Mouse (Mus musculus): Measurements from ENCODE around the gene Mettl24.
A peak's percentile ranks its signal among the peaks of the same experiment; 100 is the strongest.

The Mettl24 gene

GRCm38 (mm10) chr10:40683092-40683867 lies at the start of gene Mettl24:
Gene Mettl24, plus strand, starts transcription at chr10:40683282.
- DNase-seq (ENCODE audit: low read depth, low spot score): peak; percentile 42

GRCm38 (mm10) chr10:40637331-40637730 lies 45.8 kb upstream of the Mettl24 start:
- no peak for DNase-seq (ENCODE audit: low read depth, low spot score)

GRCm38 (mm10) chr10:40638276-40638675 lies 44.8 kb upstream of the Mettl24 start:
- DNase-seq (ENCODE audit: low read depth, low spot score): no peak

- DNase-seq (ENCODE audit: low read depth, low spot score): no peak
Measured at GRCm38 (mm10) chr10:40638823-40639819, 44.0 kb upstream of the Mettl24 start.

GRCm38 (mm10) chr10:40640406-40640805 lies 42.7 kb upstream of the Mettl24 start:
- DNase-seq (ENCODE audit: low read depth, low spot score): no peak

GRCm38 (mm10) chr10:40641901-40642300 lies 41.2 kb upstream of the Mettl24 start:
- DNase-seq (ENCODE audit: low read depth, low spot score): no peak

- DNase-seq (ENCODE audit: low read depth, low spot score): no peak
Measured at GRCm38 (mm10) chr10:40643126-40643525, 40.0 kb upstream of the Mettl24 start.

GRCm38 (mm10) chr10:40644456-40644855 lies 38.6 kb upstream of the Mettl24 start:
- DNase-seq (ENCODE audit: low read depth, low spot score): no peak

GRCm38 (mm10) chr10:40645346-40645745 lies 37.7 kb upstream of the Mettl24 start:
- DNase-seq (ENCODE audit: low read depth, low spot score): no peak

- no peak for DNase-seq (ENCODE audit: low read depth, low spot score)
Measured at GRCm38 (mm10) chr10:40648776-40649175, 34.3 kb upstream of the Mettl24 start.

GRCm38 (mm10) chr10:40649634-40650033 lies 33.4 kb upstream of the Mettl24 start:
- DNase-seq (ENCODE audit: low read depth, low spot score): no peak

GRCm38 (mm10) chr10:40651676-40652075 lies 31.4 kb upstream of the Mettl24 start:
- DNase-seq (ENCODE audit: low read depth, low spot score): no peak

- DNase-seq (ENCODE audit: low read depth, low spot score): no peak
Measured at GRCm38 (mm10) chr10:40665270-40665669, 17.8 kb upstream of the Mettl24 start.

GRCm38 (mm10) chr10:40666943-40667342 lies 16.1 kb upstream of the Mettl24 start:
- DNase-seq (ENCODE audit: low read depth, low spot score): no peak

GRCm38 (mm10) chr10:40668640-40669039 lies 14.4 kb upstream of the Mettl24 start:
- DNase-seq (ENCODE audit: low read depth, low spot score): no peak

GRCm38 (mm10) chr10:40672587-40673296 lies 10.3 kb upstream of the Mettl24 start:
- no peak for DNase-seq (ENCODE audit: low read depth, low spot score)

GRCm38 (mm10) chr10:40673297-40673665 lies 9.8 kb upstream of the Mettl24 start:
- no peak for DNase-seq (ENCODE audit: low read depth, low spot score)

- no peak for DNase-seq (ENCODE audit: low read depth, low spot score)
Measured at GRCm38 (mm10) chr10:40674151-40674550, 8.9 kb upstream of the Mettl24 start.

- no peak for DNase-seq (ENCODE audit: low read depth, low spot score)
Measured at GRCm38 (mm10) chr10:40675921-40676320, 7.2 kb upstream of the Mettl24 start.

GRCm38 (mm10) chr10:40678477-40678876 lies 4.6 kb upstream of the Mettl24 start:
- no peak for DNase-seq (ENCODE audit: low read depth, low spot score)

GRCm38 (mm10) chr10:40682470-40682869 lies 612 bp upstream of the Mettl24 start:
- no peak for DNase-seq (ENCODE audit: low read depth, low spot score)

- no peak for DNase-seq (ENCODE audit: low read depth, low spot score)
Measured at GRCm38 (mm10) chr10:40683868-40684253, 779 bp downstream of the Mettl24 start.
